Mouse (Mus musculus) liver, embryonic 12.5 days (tissue): ENCODE results near the gene Pirb. TPM values are rescaled to one million over a fixed set of nuclear protein-coding genes. Genes with fewer than 3 reads are reported as not detected.
A peak's percentile ranks its signal among the peaks of the same experiment; 100 is the strongest.

ENCODE experiments used
- ATAC-seq: fragments of 200-750 bp; cut with Nextera tagmentation; 2 replicates; pipeline ENCODE4 v1.8.0; 2017; ENCODE audit warnings: moderate number of reproducible peaks, mild to moderate bottlenecking, moderate library complexity
- H3K27ac ChIP-seq: fragments of 300-500 bp; sonication (generic); 2 replicates; pipeline ENCODE4 v1.5.1; 2016; ENCODE audit warnings: mild to moderate bottlenecking
- H3K27me3 ChIP-seq: fragments of 300-500 bp; sonication (generic); replicated peaks from 2 replicates; pipeline ENCODE4 v1.6.1; 2016; ENCODE audit warnings: mild to moderate bottlenecking, moderate library complexity
- H3K36me3 ChIP-seq: fragments of 300-500 bp; sonication (generic); 2 replicates; pipeline ENCODE4 v1.6.1; 2016; ENCODE audit warnings: mild to moderate bottlenecking, moderate library complexity
- H3K4me1 ChIP-seq: fragments of 300-500 bp; sonication (generic); 2 replicates; pipeline ENCODE4 v1.6.1; 2016
- H3K4me2 ChIP-seq: fragments of 300-500 bp; sonication (generic); 2 replicates; pipeline ENCODE4 v1.6.1; 2016; ENCODE audit warnings: mild to moderate bottlenecking, moderate library complexity
- H3K4me3 ChIP-seq: fragments of 300-500 bp; sonication (generic); 2 replicates; pipeline ENCODE4 v1.5.1; 2016; ENCODE audit warnings: mild to moderate bottlenecking, moderate library complexity
- H3K9ac ChIP-seq: fragments of 300-500 bp; sonication (generic); 2 replicates; pipeline ENCODE4 v1.6.1; 2016; ENCODE audit warnings: mild to moderate bottlenecking, moderate library complexity
- H3K9me3 ChIP-seq: fragments of 300-500 bp; sonication (generic); replicated peaks from 2 replicates; pipeline ENCODE4 v1.6.1; 2016; ENCODE audit warnings: mild to moderate bottlenecking, moderate library complexity
- WGBS: fragments of 180-500 bp; shearing (Covaris S2); methylation state at CpG from one replicate; pipeline ENCODE4 v1.1.7; 2016; ENCODE audit not compliant: insufficient replicate concordance; 5-methylcytosine and 5-hydroxymethylcytosine counted together
- polyA plus RNA-seq: library from polyadenylated mRNA; unstranded; fragments of >200 nt; fragmentation: Nextera tagmentation; extraction: Ambion mirVana; gene quantifications from 2 replicates; pipeline ENCODE4 v1.2.1, GENCODE M21; 2016

Pirb gene
- polyA plus RNA-seq, 1 experiment from 2014 or later, result 0.91 TPM

DNA sequence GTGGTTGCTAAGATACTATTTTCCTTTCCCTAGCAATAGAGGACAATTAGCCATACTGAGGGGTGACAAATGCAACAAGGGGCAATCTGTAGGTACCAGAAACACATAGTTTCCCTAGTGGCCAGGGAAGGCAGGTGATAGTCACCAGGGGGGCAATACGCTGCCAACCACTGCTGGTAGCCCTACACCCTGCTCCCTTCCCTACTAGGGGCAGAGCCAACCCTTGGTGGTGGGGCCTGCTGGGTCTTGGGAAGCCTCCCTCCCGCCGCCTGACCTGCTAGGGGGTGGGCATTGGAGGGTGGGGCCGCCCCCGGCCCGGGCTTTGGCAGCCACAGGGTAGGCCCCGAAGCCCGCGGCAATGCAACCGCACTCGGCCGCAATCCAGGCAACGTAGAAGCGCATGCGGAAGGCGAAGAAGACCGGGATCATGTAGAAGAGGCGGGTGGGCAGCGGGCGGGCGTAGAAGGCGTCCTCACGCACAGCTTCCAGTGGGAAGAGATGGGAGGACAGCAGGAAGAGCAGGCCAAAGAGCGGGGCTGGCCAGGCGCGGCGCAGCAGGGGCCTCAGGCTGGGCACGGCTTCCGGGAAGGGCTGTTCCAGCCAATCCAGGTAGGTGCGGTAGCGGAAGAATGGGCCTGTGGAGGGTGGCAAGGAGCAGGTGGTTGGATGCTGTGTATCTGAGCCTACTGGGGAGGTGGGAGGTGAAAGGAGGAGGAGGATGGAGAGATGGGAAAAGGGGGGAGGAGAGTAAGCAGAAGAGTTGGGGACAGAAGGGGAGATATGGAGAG, 34.6 kb downstream of the Pirb start:
- H3K27ac ChIP-seq, result no peak overlapping the region
- H3K9me3 ChIP-seq, result no peaks in the 10 kb centered on the region

DNA sequence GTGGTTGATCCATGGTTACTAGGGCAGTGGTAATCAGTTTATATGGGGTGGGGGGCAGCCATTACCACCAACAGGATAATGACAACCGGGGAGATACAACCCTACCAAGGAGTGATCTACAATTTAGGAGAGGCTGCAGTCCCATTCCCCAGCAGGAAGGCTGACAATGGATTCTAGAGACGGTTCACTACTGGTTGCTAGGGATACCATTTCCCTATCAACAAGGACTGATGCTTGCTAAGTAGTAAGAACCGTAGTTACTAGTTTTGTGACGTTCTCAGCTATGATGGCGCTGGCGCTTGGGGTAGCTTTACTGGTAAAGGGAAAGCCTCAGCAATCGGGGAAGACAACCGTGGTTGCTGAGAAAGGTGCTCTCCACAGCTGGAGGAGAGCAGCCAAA, 35.5 kb downstream of the Pirb start:
- H3K27ac ChIP-seq, result no peak overlapping the region
- 83% methylated on average over 8 of the region's 8 CpGs for WGBS
- H3K9ac ChIP-seq, result no peak overlapping the region
- no peak overlapping the region for H3K4me3 ChIP-seq
- H3K9me3 ChIP-seq, result no peaks in the 10 kb centered on the region
- no peaks in the 10 kb centered on the region for H3K27me3 ChIP-seq
- no peaks in the 10 kb centered on the region for H3K4me1 ChIP-seq
- ATAC-seq, result no peak
- no peak overlapping the region for H3K4me2 ChIP-seq
- H3K36me3 ChIP-seq, result peaks cover 57% of the 10 kb centered on the region

More for the DNA sequence above, 34.6 kb downstream of the Pirb start:
- no peak overlapping the region for H3K4me2 ChIP-seq
- H3K27me3 ChIP-seq, result no peaks in the 10 kb centered on the region
- WGBS, result 85% methylated on average over 31 of the region's 31 CpGs
- no peak overlapping the region for H3K9ac ChIP-seq
- no peaks in the 10 kb centered on the region for H3K4me1 ChIP-seq
- peaks cover 61% of the 10 kb centered on the region for H3K36me3 ChIP-seq
- no peak overlapping the region for H3K4me3 ChIP-seq
- ATAC-seq, result no peak

DNA sequence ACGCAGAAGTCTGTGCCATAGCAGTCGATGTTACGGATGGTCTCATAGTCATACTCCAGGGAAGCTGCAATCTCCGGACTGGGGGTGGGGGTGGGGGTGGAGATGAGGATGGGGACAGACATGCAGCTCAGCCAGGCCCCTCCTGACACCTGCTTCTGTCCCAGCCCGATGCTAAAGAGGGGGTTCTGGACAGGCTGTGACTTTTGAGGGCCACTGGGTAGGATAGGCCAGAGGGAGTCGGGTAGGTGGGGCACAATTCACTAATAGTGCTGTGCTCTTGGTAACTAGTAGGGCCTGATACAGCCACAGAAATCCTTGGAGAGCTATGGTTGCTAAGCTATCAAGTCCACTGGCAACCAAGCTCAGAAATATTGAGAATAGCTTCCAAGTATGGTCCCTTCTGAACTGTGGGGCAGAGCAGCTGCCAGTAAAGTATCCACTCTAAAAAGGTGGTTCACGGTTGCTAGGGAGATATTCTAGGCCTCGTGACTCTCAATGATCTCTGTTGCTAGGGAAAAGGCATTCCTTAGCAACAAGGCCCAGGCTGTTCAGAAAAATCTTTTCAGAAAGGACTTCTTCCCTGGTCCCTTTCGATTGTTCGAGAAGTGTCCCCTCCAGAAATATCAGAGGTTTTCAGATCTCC, 36.2 kb downstream of the Pirb start:
- H3K36me3 ChIP-seq, result peaks cover 57% of the 10 kb centered on the region
- WGBS, result 84% methylated on average over 10 of the region's 10 CpGs
- ATAC-seq, result no peak
- no peaks in the 10 kb centered on the region for H3K27me3 ChIP-seq
- H3K4me3 ChIP-seq, result no peak overlapping the region
- H3K4me2 ChIP-seq, result no peak overlapping the region
- H3K4me1 ChIP-seq, result no peaks in the 10 kb centered on the region
- no peaks in the 10 kb centered on the region for H3K9me3 ChIP-seq
- no peak overlapping the region for H3K27ac ChIP-seq
- no peak overlapping the region for H3K9ac ChIP-seq

DNA sequence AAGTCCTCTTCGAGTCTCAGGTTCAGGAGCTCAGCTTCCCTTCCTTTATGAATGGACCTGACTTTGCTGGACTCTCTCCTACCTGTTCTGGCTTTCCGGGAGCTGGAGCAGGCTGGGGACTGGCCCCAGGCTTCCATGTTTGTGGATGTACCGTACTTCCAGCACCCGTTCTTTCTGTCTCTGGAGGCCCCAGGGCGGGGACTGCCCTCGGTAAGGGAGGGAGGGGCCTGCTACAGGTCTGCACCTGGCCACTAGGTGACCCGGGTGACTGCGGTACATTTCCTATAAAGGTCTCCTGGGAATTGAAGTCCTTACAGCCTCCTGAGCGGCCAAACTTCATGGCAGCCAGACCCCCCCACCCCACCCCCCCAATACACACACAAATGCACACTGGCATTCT, 42.8 kb downstream of the Pirb start, which contains the start of gene Tmc4:
TSS of gene Tmc4 (minus strand) at position 212 of the 400 bp plus-strand sequence.
- H3K4me2 ChIP-seq, result no peak within 1 kb of the TSS

DNA sequence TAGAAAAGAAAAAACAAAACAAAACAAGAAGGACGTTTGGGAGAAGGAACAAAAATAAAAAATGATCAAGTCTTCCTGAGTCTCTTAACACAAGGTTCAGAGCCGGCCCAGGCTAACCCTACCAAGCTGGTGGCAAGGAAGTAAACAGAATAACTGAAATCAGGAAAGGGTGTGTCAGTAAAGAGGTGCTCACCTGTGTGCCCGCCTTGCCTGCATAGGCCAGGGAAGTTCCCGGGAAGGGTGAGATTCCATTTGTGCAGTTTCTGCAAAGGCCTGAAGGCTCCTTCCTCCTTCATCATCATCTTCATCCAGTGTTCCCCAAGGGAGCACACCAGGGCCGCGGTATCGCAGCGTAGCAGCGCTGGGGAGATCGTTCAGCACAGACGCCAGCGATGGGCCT, 43.8 kb downstream of the Pirb start:
- Histone ChIP-seq H3K27me3 (no peaks in the 10 kb centered on the region), H3K4me2 (no peak overlapping the region), H3K9ac (no peak overlapping the region), H3K4me1 (peaks cover 8% of the 10 kb centered on the region), H3K4me3 (no peak overlapping the region), H3K27ac (no peak overlapping the region), H3K36me3 (peaks cover 7% of the 10 kb centered on the region; the same call in 1 of the 2 replicates), H3K9me3 (no peaks in the 10 kb centered on the region)
- no peak for ATAC-seq
- 81% methylated on average over 12 of the region's 12 CpGs for WGBS

More for the DNA sequence above, 42.8 kb downstream of the Pirb start, which contains the start of gene Tmc4:
- ATAC-seq, result no peak
- H3K4me1 ChIP-seq, result peaks cover 8% of the 10 kb centered on the region
- no peak within 1 kb of the TSS for H3K27ac ChIP-seq
- WGBS, result 63% methylated on average over 9 of the region's 9 CpGs
- H3K4me3 ChIP-seq, result no peak within 1 kb of the TSS
- no peaks in the 10 kb centered on the region for H3K27me3 ChIP-seq
- no peak within 1 kb of the TSS for H3K9ac ChIP-seq
- H3K9me3 ChIP-seq, result no peaks in the 10 kb centered on the region
- H3K36me3 ChIP-seq, result peaks cover 11% of the 10 kb centered on the region; the same call in 1 of the 2 replicates

DNA sequence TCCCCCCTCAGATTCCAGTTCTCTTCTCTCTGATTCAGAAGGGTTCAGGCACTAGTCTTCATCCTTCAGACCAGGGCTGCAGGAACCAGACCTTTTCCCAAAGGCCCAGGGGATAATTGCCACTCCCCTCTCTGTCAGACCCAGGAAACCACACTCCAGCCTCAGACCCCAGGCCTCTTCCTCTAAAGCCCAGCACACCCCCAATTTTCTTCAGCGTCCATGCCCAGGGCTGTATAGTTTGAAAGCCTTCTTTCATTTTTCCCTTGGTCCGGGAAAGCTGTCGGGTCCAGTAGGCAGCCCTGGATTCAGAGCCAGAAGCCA, 45.0 kb downstream of the Pirb start:
- Histone ChIP-seq H3K4me2 (no peak overlapping the region), H3K4me1 (peaks cover 8% of the 10 kb centered on the region), H3K27me3 (no peaks in the 10 kb centered on the region), H3K4me3 (no peak overlapping the region), H3K36me3 (peaks cover 4% of the 10 kb centered on the region; the same call in 1 of the 2 replicates), H3K9me3 (no peaks in the 10 kb centered on the region), H3K27ac (no peak overlapping the region), H3K9ac (no peak overlapping the region; the same call in 1 of the 2 replicates)
- 54% methylated on average over 3 of the region's 3 CpGs for WGBS
- peak; percentile 32 for ATAC-seq

DNA sequence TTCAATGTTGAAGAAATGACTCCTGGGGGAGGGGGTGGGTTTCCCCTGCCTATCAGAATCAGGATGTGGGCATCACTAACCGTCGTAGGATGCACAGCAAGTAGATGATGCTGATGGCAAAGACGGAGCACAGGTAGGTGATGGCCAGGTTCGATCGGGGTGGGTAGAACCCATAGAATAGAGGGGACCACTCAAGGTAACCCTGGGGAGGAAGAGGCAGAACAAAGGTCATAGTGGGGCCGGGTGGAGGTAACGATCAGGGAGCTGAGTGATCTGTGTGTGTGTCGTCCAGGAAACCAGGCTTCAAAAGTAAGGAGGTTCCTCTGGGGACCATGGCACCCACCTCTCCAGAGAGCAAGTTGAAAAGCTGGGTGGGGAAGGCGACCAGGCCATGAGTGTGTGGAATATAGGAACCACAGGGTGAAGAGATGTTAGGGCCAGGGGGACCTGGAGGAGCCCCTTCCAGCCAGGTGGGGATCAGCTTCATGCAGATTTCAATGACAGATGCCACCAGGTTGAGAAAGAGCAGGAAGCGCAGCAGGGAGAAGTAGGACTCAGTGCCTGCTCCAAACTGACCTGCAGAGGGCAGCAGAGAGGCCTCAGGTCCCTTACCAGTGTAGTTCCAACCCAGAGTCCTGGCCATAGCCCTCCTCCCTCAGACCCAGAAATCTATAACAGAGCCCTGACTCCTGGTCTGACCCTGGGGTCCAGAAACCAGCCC, 45.5 kb downstream of the Pirb start:
- Histone ChIP-seq H3K9me3 (no peaks in the 10 kb centered on the region), H3K27ac (no peak overlapping the region), H3K4me3 (no peak overlapping the region), H3K9ac (no peak overlapping the region), H3K27me3 (no peaks in the 10 kb centered on the region), H3K36me3 (peaks cover 3% of the 10 kb centered on the region; the same call in 1 of the 2 replicates), H3K4me1 (peaks cover 8% of the 10 kb centered on the region), H3K4me2 (no peak overlapping the region)
- 42% methylated on average over 10 of the region's 10 CpGs for WGBS
- ATAC-seq, result peak; percentile 83

DNA sequence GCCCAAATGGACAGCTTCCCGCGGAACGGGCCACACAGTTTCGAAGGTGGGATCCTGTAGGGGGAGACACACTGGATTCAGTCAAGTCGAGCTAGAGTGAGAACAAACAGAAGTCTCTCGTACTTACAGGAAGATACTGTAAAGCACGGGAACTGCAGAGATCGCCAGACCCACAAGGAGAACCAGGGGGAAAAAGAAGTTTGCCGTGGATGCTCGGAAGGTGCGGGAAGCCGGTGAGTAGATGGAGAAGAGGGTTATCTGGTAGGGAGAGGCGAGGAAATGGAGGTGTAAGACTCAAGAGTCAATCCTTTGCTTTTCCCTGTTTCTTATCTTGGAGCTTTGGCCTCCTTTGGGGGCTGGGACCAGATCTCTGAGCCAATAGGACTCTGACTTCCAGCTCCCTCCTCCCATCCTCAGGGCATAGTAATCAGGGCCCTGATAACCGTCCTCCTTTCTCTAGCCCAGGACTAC, 53.2 kb downstream of the Pirb start:
- peaks cover 17% of the 10 kb centered on the region for H3K36me3 ChIP-seq
- peak overlapping the region; percentile 78 for H3K4me3 ChIP-seq
- H3K27me3 ChIP-seq, result no peaks in the 10 kb centered on the region
- H3K9me3 ChIP-seq, result no peaks in the 10 kb centered on the region
- peak overlapping the region; percentile 93 for H3K27ac ChIP-seq
- WGBS, result 21% methylated on average over 14 of the region's 14 CpGs
- H3K4me1 ChIP-seq, result peaks cover 43% of the 10 kb centered on the region
- peak overlapping the region; percentile 63 for H3K9ac ChIP-seq
- peak; percentile 38; the same call in 1 of the 2 replicates for ATAC-seq
- H3K4me2 ChIP-seq, result peak overlapping the region; percentile 91

DNA sequence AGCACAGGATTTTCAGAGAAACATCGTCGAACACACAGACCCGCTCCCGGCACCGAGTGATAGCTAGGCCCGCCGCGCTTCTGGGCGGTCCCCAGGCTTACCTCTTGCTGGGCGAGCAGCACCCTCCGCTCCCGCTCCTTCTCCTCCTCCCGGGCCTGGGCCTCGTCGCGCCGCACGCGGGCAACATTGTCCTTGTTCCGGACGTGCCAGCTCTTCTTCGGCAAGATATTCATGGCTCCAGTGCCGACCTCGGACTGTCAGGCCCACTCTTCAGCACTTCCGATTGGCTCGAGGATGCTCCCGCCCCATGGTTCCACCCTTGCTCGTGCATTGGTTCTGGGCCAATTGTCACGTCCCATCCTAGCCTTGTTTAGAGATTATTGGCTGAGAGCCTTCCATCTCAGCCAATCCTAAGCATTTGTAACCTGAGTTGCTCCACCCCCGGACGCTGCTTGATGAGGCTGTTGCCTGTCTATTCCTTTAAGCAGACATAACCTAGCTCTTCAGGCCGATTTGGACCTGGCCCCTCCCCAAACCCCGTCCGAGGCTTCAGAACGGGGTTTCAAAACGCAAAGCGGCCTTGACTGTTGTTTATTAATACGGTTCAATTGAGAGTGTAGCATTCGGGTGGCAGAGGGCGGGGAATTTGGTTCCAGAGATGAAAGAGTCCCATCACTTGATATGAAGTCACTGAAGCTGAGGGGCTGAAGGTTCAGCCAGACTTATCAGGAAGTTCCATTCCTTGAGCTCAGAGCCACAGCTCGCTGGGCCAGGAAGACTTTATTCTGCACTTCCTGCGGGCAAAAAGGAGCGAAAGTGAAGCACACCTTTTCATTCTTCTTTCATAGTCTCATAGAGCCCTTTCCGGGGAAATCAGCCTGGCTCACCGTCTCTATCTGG, 54.7 kb downstream of the Pirb start, which contains the start of gene Leng1:
TSS of gene Leng1 (minus strand) at position 626 of the 900 bp plus-strand sequence.
- H3K4me1 ChIP-seq, result peaks cover 43% of the 10 kb centered on the region
- peak within 1 kb of the TSS; percentile 93 for H3K27ac ChIP-seq
- no peaks in the 10 kb centered on the region for H3K9me3 ChIP-seq
- no peaks in the 10 kb centered on the region for H3K27me3 ChIP-seq
- H3K4me2 ChIP-seq, result peak within 1 kb of the TSS; percentile 91
- ATAC-seq, result peak; percentile 98
- H3K4me3 ChIP-seq, result peak within 1 kb of the TSS; percentile 78
- H3K9ac ChIP-seq, result peak within 1 kb of the TSS; percentile 84
- 2% methylated on average over 45 of the region's 45 CpGs for WGBS
- peaks cover 32% of the 10 kb centered on the region for H3K36me3 ChIP-seq

DNA sequence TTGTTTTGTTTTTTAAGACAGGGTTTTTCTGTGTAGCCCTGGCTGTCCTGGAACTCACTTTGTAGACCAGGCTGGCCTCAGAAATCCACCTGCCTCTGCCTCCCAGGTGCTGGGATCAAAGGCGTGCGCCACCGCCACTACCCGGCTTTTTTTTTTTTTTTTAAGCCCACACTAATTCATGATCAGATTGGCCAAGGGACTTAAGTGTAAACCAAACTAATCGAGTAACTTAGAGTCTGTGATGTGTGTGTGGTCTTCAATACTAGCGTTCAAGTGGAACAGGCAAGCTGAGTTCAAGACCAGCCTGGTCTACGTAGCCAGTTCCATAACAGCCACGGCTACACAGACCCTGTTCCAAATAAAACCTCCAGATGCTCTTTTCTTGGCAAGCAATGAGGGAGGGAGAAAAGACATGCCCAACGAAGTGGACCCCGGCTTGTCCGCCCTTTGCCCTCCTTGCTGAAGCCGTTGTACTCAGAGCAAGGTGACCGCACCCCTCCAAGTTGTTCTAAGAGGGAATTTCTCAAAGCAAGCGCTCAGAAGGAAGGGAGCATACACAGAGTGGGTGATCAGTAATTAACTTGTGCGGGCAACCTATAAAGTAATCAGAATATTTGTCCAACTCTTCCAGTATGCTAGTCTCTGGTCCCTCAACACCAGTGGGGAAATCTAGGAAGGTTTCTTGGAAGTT, 55.5 kb downstream of the Pirb start:
- Histone ChIP-seq H3K4me3 (peak overlapping the region; percentile 78), H3K4me2 (peak overlapping the region; percentile 91), H3K27ac (peak overlapping the region; percentile 93), H3K4me1 (peaks cover 43% of the 10 kb centered on the region), H3K9me3 (no peaks in the 10 kb centered on the region), H3K27me3 (no peaks in the 10 kb centered on the region), H3K9ac (peak overlapping the region; percentile 84), H3K36me3 (peaks cover 40% of the 10 kb centered on the region)
- ATAC-seq, result peak; percentile 36; the same call in 1 of the 2 replicates
- WGBS, result 19% methylated on average over 15 of the region's 15 CpGs
